Mouse (Mus musculus) lung, adult 2 months (tissue): Measurements from ENCODE around the gene 2610028H24Rik.

ENCODE experiments used
- CTCF ChIP-seq: fragments of 200-500 bp; IDR thresholded peaks from 2 replicates; pipeline ENCODE4 v1.5.1; 2011; ENCODE audit warnings: mild to moderate bottlenecking, low read length, control low read depth; ENCODE audit not compliant: insufficient read depth
- POLR2A ChIP-seq: fragments of 200-500 bp; IDR thresholded peaks from 2 replicates; pipeline ENCODE4 v1.6.1; 2011; ENCODE audit warnings: low read depth, mild to moderate bottlenecking, control low read depth, low read length, borderline replicate concordance; ENCODE audit errors: extremely low read depth

DNA sequence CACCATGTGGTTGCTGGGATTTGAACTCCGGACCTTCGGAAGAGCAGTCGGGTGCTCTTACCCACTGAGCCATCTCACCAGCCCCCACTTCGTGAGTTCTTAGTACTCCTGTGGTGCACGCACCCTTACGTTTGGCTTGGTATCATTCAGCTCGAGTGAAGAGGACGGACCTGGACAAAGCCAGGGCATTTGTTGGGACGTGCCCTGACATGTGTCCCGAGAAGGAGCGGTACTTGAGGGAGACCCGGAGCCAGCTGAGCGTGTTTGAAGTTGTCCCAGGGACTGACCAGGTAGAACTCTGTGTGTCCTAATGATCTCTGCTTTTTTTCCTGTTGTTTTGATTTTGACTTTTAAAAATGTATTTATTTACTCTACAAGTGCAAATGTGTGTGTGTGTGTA, 32.0 kb downstream of the 2610028H24Rik start:
- TF ChIP-seq CTCF: no peak
- TF ChIP-seq POLR2A: no peak
